Mouse (Mus musculus): ENCODE data around the gene Cmss1. TPM values are rescaled to one million over a fixed set of nuclear protein-coding genes. Genes with fewer than 3 reads are reported as not detected.
A peak's percentile ranks its signal among the peaks of the same experiment; 100 is the strongest.

Gene Cmss1
- polyA plus RNA-seq (2015; fragmentation: Nextera tagmentation; extraction: Ambion mirVana): 38.6 and 39.9 TPM in 2 replicates

- Histone ChIP-seq H3K27me3 (replicated peaks; ENCODE audit: control insufficient read depth, insufficient read depth, low read length) (no peaks in the 10 kb centered on the region), H3K4me2 (ENCODE audit: low read length) (peak within 1 kb of the TSS; percentile 93), H3K4me1 (replicated peaks; ENCODE audit: control insufficient read depth, insufficient read depth, low read length) (peaks cover 4% of the 10 kb centered on the region), H3K9me3 (ENCODE audit: control insufficient read depth, low read length) (no peaks in the 10 kb centered on the region), H3K36me3 (ENCODE audit: control insufficient read depth, insufficient read depth) (no peaks in the 10 kb centered on the region), H3K9ac (replicated peaks; ENCODE audit: low read depth, low read length) (peak within 1 kb of the TSS; percentile 73), H3K4me3 (replicated peaks; ENCODE audit: low read length) (peak within 1 kb of the TSS; percentile 94), H3K27ac (ENCODE audit: low read length) (peak within 1 kb of the TSS; percentile 80)
- ATAC-seq: peak; percentile 95
- under 1% methylated on average over 64 of the region's 64 CpGs for WGBS
Observed at GRCm38 (mm10) chr16:57606444-57607227, at the start of gene Cmss1. Gene Cmss1, minus strand, starts transcription at chr16:57606864.

- Histone ChIP-seq H3K27ac (ENCODE audit: low read length) (no peak overlapping the region), H3K9ac (replicated peaks; ENCODE audit: low read depth, low read length) (no peak overlapping the region), H3K36me3 (ENCODE audit: control insufficient read depth, insufficient read depth) (no peaks in the 10 kb centered on the region), H3K4me2 (ENCODE audit: low read length) (no peak overlapping the region), H3K4me3 (replicated peaks; ENCODE audit: low read length) (no peak overlapping the region), H3K9me3 (ENCODE audit: control insufficient read depth, low read length) (no peaks in the 10 kb centered on the region), H3K27me3 (replicated peaks; ENCODE audit: control insufficient read depth, insufficient read depth, low read length) (no peaks in the 10 kb centered on the region), H3K4me1 (replicated peaks; ENCODE audit: control insufficient read depth, insufficient read depth, low read length) (no peaks in the 10 kb centered on the region)
- WGBS: 74% methylated on average over 2 of the region's 2 CpGs
- ATAC-seq: no peak
Observed at GRCm38 (mm10) chr16:57649888-57650287, 43.2 kb upstream of the Cmss1 start.

- Histone ChIP-seq H3K4me3 (replicated peaks; ENCODE audit: low read length) (no peak overlapping the region), H3K4me1 (replicated peaks; ENCODE audit: control insufficient read depth, insufficient read depth, low read length) (no peaks in the 10 kb centered on the region), H3K27ac (ENCODE audit: low read length) (no peak overlapping the region), H3K27me3 (replicated peaks; ENCODE audit: control insufficient read depth, insufficient read depth, low read length) (no peaks in the 10 kb centered on the region), H3K36me3 (ENCODE audit: control insufficient read depth, insufficient read depth) (no peaks in the 10 kb centered on the region), H3K4me2 (ENCODE audit: low read length) (no peak overlapping the region), H3K9ac (replicated peaks; ENCODE audit: low read depth, low read length) (no peak overlapping the region), H3K9me3 (ENCODE audit: control insufficient read depth, low read length) (no peaks in the 10 kb centered on the region)
- ATAC-seq: no peak
- WGBS: 67% methylated on average over 10 of the region's 10 CpGs
Observed at GRCm38 (mm10) chr16:57641346-57641885, 34.8 kb upstream of the Cmss1 start.

GRCm38 (mm10) chr16:57634766-57635165 lies 28.1 kb upstream of the Cmss1 start:
- H3K9ac ChIP-seq (replicated peaks; ENCODE audit: low read depth, low read length): no peak overlapping the region
- no peaks in the 10 kb centered on the region for H3K9me3 ChIP-seq (ENCODE audit: control insufficient read depth, low read length)
- no peaks in the 10 kb centered on the region for H3K4me1 ChIP-seq (replicated peaks; ENCODE audit: control insufficient read depth, insufficient read depth, low read length)
- H3K4me3 ChIP-seq (replicated peaks; ENCODE audit: low read length): no peak overlapping the region
- H3K4me2 ChIP-seq (ENCODE audit: low read length): no peak overlapping the region
- ATAC-seq: no peak
- no peak overlapping the region for H3K27ac ChIP-seq (ENCODE audit: low read length)
- H3K27me3 ChIP-seq (replicated peaks; ENCODE audit: control insufficient read depth, insufficient read depth, low read length): no peaks in the 10 kb centered on the region
- H3K36me3 ChIP-seq (ENCODE audit: control insufficient read depth, insufficient read depth): no peaks in the 10 kb centered on the region
- WGBS: 73% methylated on average over 5 of the region's 5 CpGs

- ATAC-seq: peak; percentile 84
- no peak overlapping the region for H3K4me2 ChIP-seq (ENCODE audit: low read length)
- no peaks in the 10 kb centered on the region for H3K4me1 ChIP-seq (replicated peaks; ENCODE audit: control insufficient read depth, insufficient read depth, low read length)
- no peaks in the 10 kb centered on the region for H3K27me3 ChIP-seq (replicated peaks; ENCODE audit: control insufficient read depth, insufficient read depth, low read length)
- H3K4me3 ChIP-seq (replicated peaks; ENCODE audit: low read length): no peak overlapping the region
- H3K9ac ChIP-seq (replicated peaks; ENCODE audit: low read depth, low read length): no peak overlapping the region
- no peak overlapping the region for H3K27ac ChIP-seq (ENCODE audit: low read length)
- WGBS: 6% methylated on average over 6 of the region's 6 CpGs
- no peaks in the 10 kb centered on the region for H3K9me3 ChIP-seq (ENCODE audit: control insufficient read depth, low read length)
- H3K36me3 ChIP-seq (ENCODE audit: control insufficient read depth, insufficient read depth): no peaks in the 10 kb centered on the region
Observed at GRCm38 (mm10) chr16:57634191-57634590, 27.5 kb upstream of the Cmss1 start.

GRCm38 (mm10) chr16:57611768-57612167 lies 5.1 kb upstream of the Cmss1 start:
- 5% methylated on average over 1 of the region's 1 CpGs for WGBS
- Histone ChIP-seq H3K9me3 (ENCODE audit: control insufficient read depth, low read length) (no peaks in the 10 kb centered on the region), H3K36me3 (ENCODE audit: control insufficient read depth, insufficient read depth) (no peaks in the 10 kb centered on the region), H3K4me3 (replicated peaks; ENCODE audit: low read length) (no peak overlapping the region), H3K4me1 (replicated peaks; ENCODE audit: control insufficient read depth, insufficient read depth, low read length) (peaks cover 4% of the 10 kb centered on the region), H3K27ac (ENCODE audit: low read length) (no peak overlapping the region), H3K9ac (replicated peaks; ENCODE audit: low read depth, low read length) (no peak overlapping the region), H3K4me2 (ENCODE audit: low read length) (no peak overlapping the region), H3K27me3 (replicated peaks; ENCODE audit: control insufficient read depth, insufficient read depth, low read length) (no peaks in the 10 kb centered on the region)
- no peak for ATAC-seq

- H3K4me3 ChIP-seq (replicated peaks; ENCODE audit: low read length): no peak overlapping the region
- H3K4me2 ChIP-seq (ENCODE audit: low read length): no peak overlapping the region
- H3K9ac ChIP-seq (replicated peaks; ENCODE audit: low read depth, low read length): no peak overlapping the region
- ATAC-seq: no peak
- no peak overlapping the region for H3K27ac ChIP-seq (ENCODE audit: low read length)
- H3K9me3 ChIP-seq (ENCODE audit: control insufficient read depth, low read length): no peaks in the 10 kb centered on the region
- H3K4me1 ChIP-seq (replicated peaks; ENCODE audit: control insufficient read depth, insufficient read depth, low read length): no peaks in the 10 kb centered on the region; the same call in 1 of the 2 replicates
- H3K27me3 ChIP-seq (replicated peaks; ENCODE audit: control insufficient read depth, insufficient read depth, low read length): no peaks in the 10 kb centered on the region
- no peaks in the 10 kb centered on the region for H3K36me3 ChIP-seq (ENCODE audit: control insufficient read depth, insufficient read depth)
Observed at GRCm38 (mm10) chr16:57601031-57601430, 5.6 kb downstream of the Cmss1 start.

- Histone ChIP-seq H3K9me3 (ENCODE audit: control insufficient read depth, low read length) (no peaks in the 10 kb centered on the region), H3K27me3 (replicated peaks; ENCODE audit: control insufficient read depth, insufficient read depth, low read length) (no peaks in the 10 kb centered on the region), H3K4me3 (replicated peaks; ENCODE audit: low read length) (no peak overlapping the region), H3K4me1 (replicated peaks; ENCODE audit: control insufficient read depth, insufficient read depth, low read length) (no peaks in the 10 kb centered on the region), H3K4me2 (ENCODE audit: low read length) (no peak overlapping the region), H3K27ac (ENCODE audit: low read length) (no peak overlapping the region), H3K36me3 (ENCODE audit: control insufficient read depth, insufficient read depth) (no peaks in the 10 kb centered on the region), H3K9ac (replicated peaks; ENCODE audit: low read depth, low read length) (no peak overlapping the region)
- ATAC-seq: no peak
- WGBS: 93% methylated on average over 4 of the region's 4 CpGs
Observed at GRCm38 (mm10) chr16:57597295-57597957, 9.2 kb downstream of the Cmss1 start.

- Histone ChIP-seq H3K4me3 (replicated peaks; ENCODE audit: low read length) (no peak overlapping the region), H3K27me3 (replicated peaks; ENCODE audit: control insufficient read depth, insufficient read depth, low read length) (no peaks in the 10 kb centered on the region), H3K9ac (replicated peaks; ENCODE audit: low read depth, low read length) (no peak overlapping the region), H3K4me2 (ENCODE audit: low read length) (no peak overlapping the region), H3K36me3 (ENCODE audit: control insufficient read depth, insufficient read depth) (no peaks in the 10 kb centered on the region), H3K9me3 (ENCODE audit: control insufficient read depth, low read length) (no peaks in the 10 kb centered on the region), H3K4me1 (replicated peaks; ENCODE audit: control insufficient read depth, insufficient read depth, low read length) (no peaks in the 10 kb centered on the region), H3K27ac (ENCODE audit: low read length) (no peak overlapping the region)
- 44% methylated on average over 7 of the region's 7 CpGs for WGBS
- peak; percentile 78 for ATAC-seq
Observed at GRCm38 (mm10) chr16:57593422-57594157, 13.1 kb downstream of the Cmss1 start.

Data from forebrain, embryonic 16.5 days (tissue).